Mouse (Mus musculus): ENCODE measurements around the gene Tbx3. TPM values are rescaled to one million over a fixed set of nuclear protein-coding genes. Genes with fewer than 3 reads are reported as not detected.
A peak's percentile ranks its signal among the peaks of the same experiment; 100 is the strongest.

Gene Tbx3
- polyA plus RNA-seq (2015; fragmentation: Nextera tagmentation; extraction: Ambion mirVana), result 30.6 and 42.6 TPM in 2 replicates

DNA sequence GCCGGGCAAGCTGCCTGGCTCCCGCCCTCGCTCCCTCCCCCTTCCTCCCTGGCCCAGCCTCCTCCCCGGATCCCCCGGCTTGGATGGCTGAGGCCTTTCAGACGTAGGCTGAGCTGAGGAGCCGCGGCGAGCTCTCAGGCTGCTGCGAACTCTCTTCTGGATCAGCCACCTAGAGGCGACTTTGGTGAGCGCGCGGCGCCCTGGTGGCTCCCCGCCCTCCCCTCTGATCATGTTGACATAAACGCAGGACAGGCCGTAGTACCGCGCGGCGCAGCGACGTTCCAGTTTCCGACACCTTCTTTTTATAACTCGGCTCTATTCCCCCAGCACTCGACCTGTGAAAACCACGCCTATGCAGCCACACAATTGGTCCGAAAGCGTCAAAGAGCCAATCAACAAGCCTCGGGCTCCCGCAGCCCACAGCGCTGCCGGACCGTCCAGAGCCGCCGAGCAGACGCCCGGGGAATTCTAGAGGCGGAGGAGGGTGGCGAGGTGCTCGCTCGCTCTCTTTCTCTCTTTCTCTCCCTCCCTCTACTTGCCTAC lies at the start of gene Tbx3:
Tbx3 (plus strand) TSS at position 104 of the 543 bp plus-strand sequence.
- Histone ChIP-seq H3K4me2 (replicated peaks; ENCODE audit: low read depth) (peak within 1 kb of the TSS; percentile 84), H3K4me3 (ENCODE audit: low read depth, low read length) (peak within 1 kb of the TSS; percentile 72), H3K27ac (ENCODE audit: low read depth, low read length) (peak within 1 kb of the TSS; percentile 96), H3K9me3 (ENCODE audit: control insufficient read depth) (no peaks in the 10 kb centered on the region), H3K36me3 (ENCODE audit: control insufficient read depth, insufficient read depth) (no peaks in the 10 kb centered on the region; the same call in 1 of the 2 replicates), H3K4me1 (replicated peaks; ENCODE audit: control insufficient read depth, insufficient read depth, low read length) (peaks cover 4% of the 10 kb centered on the region; the same call in 1 of the 2 replicates), H3K9ac (ENCODE audit: low read depth, low read length) (peak within 1 kb of the TSS; percentile 93), H3K27me3 (replicated peaks; ENCODE audit: control insufficient read depth, insufficient read depth, low read length) (peaks cover 23% of the 10 kb centered on the region; the same call in 1 of the 2 replicates)
- WGBS, result under 1% methylated on average over 43 of the region's 43 CpGs
- TF ChIP-seq CTCF (IDR thresholded peaks at IDR 0.05; ENCODE audit: low read depth), result peak; percentile 86
- peak; percentile 95 for ATAC-seq

DNA sequence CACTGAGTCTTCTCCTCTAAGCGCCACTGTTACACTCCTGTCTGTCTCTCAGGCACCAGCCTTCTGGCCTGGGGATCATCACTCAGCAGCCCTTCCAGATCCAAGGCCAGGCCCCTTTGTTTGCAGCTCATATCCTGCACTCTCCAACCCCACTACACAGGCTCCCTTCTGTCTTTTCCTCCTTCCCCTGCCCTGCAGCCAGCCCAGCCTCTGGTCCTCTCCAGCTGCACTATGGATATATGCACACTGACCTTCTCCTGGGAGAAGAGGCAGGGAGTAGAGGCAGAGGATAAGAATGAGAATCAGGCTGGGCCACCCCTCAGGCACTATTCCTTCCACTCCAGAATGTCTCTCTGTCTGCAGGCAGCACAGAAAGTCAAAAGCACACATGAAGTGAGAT lies 48.4 kb upstream of the Tbx3 start:
- no peak for ATAC-seq
- WGBS, result 78% methylated on average over 1 of the region's 1 CpGs

DNA sequence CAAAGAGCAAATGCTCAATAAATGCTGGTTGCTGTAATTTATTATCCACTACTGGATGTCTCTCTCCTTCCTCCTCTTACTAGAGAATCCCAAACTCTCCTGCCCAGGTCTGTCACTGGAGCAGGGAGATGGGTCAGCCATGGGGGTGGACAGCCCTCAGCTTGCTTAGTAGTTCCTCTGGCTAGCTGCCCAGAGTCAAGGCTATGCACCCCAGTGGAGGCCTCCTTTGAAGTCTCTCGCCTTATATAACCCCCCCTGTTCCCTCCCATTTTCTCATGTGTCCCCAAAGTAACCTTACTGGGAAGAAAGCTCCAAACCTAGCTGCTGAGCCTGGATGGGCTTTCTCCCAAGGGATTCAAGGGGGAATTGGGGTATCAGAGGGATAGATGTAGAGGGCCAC lies 45.9 kb upstream of the Tbx3 start:
- WGBS, result 42% methylated on average over 1 of the region's 1 CpGs
- Histone ChIP-seq H3K4me2 (replicated peaks; ENCODE audit: low read depth) (no peak overlapping the region), H3K27me3 (replicated peaks; ENCODE audit: control insufficient read depth, insufficient read depth, low read length) (peaks cover 14% of the 10 kb centered on the region; the same call in 1 of the 2 replicates), H3K27ac (ENCODE audit: low read depth, low read length) (no peak overlapping the region), H3K9ac (ENCODE audit: low read depth, low read length) (no peak overlapping the region), H3K4me1 (replicated peaks; ENCODE audit: control insufficient read depth, insufficient read depth, low read length) (no peaks in the 10 kb centered on the region), H3K9me3 (ENCODE audit: control insufficient read depth) (no peaks in the 10 kb centered on the region), H3K4me3 (ENCODE audit: low read depth, low read length) (no peak overlapping the region), H3K36me3 (ENCODE audit: control insufficient read depth, insufficient read depth) (no peaks in the 10 kb centered on the region)
- no peak for ATAC-seq
- no peak for TF ChIP-seq CTCF (IDR thresholded peaks at IDR 0.05; ENCODE audit: low read depth)

More for the DNA sequence above, 48.4 kb upstream of the Tbx3 start:
- no peak overlapping the region for H3K4me2 ChIP-seq (replicated peaks; ENCODE audit: low read depth)
- H3K27ac ChIP-seq (ENCODE audit: low read depth, low read length), result no peak overlapping the region
- H3K4me1 ChIP-seq (replicated peaks; ENCODE audit: control insufficient read depth, insufficient read depth, low read length), result no peaks in the 10 kb centered on the region
- no peak overlapping the region for H3K9ac ChIP-seq (ENCODE audit: low read depth, low read length)
- H3K4me3 ChIP-seq (ENCODE audit: low read depth, low read length), result no peak overlapping the region
- no peaks in the 10 kb centered on the region for H3K36me3 ChIP-seq (ENCODE audit: control insufficient read depth, insufficient read depth)
- no peak for TF ChIP-seq CTCF (IDR thresholded peaks at IDR 0.05; ENCODE audit: low read depth)
- H3K27me3 ChIP-seq (replicated peaks; ENCODE audit: control insufficient read depth, insufficient read depth, low read length), result 0 out of 2 replicates have a peak, but pooled peaks cover 14% of the 10 kb centered on the region
- H3K9me3 ChIP-seq (ENCODE audit: control insufficient read depth), result no peaks in the 10 kb centered on the region

DNA sequence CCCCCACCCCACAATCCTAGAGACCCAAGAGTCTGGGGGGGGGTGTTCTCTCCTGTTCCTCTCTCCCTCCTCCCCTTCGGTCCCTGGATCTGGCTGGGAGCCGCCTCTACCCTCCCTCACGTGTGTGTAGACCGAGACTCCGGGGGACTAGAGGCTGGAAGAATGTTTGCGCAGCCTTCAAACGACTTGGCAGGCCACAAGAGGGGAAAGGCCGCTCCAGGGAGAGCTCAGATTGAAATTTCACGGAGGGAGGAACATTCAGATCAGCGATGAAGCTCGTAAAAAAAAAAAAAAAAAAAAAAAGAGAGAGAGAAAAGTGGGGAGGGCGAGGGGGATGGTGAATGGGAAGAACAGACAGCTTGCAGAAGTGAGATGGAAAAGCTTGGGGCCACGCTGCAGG lies 44.9 kb upstream of the Tbx3 start:
- 21% methylated on average over 13 of the region's 13 CpGs for WGBS
- H3K9me3 ChIP-seq (ENCODE audit: control insufficient read depth), result no peaks in the 10 kb centered on the region
- ATAC-seq, result no peak
- H3K27me3 ChIP-seq (replicated peaks; ENCODE audit: control insufficient read depth, insufficient read depth, low read length), result peaks cover 14% of the 10 kb centered on the region; the same call in 1 of the 2 replicates
- no peak overlapping the region for H3K9ac ChIP-seq (ENCODE audit: low read depth, low read length)
- H3K27ac ChIP-seq (ENCODE audit: low read depth, low read length), result no peak overlapping the region
- no peak for TF ChIP-seq CTCF (IDR thresholded peaks at IDR 0.05; ENCODE audit: low read depth)
- H3K4me2 ChIP-seq (replicated peaks; ENCODE audit: low read depth), result no peak overlapping the region
- no peak overlapping the region for H3K4me3 ChIP-seq (ENCODE audit: low read depth, low read length)
- no peaks in the 10 kb centered on the region for H3K36me3 ChIP-seq (ENCODE audit: control insufficient read depth, insufficient read depth)
- no peaks in the 10 kb centered on the region for H3K4me1 ChIP-seq (replicated peaks; ENCODE audit: control insufficient read depth, insufficient read depth, low read length)

DNA sequence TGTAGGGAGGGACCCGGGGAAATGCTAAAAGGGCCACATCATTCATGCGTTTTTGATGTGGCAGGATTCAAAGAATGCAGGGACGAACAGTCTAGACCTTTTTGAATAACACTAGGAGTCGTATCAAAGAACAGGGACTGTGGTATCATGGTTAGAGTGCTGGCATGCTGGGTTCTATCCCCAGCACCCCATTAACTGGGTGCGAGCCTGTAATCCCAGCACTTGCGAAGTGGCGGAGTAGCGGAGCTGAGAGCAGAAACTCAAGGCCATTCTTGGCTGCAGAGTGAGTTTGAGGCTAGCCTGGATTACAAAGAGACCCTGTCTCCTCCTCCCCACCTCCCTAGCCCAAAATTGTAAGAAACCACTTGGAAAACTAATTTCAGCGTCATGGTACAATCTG lies 44.3 kb upstream of the Tbx3 start:
- no peak overlapping the region for H3K27ac ChIP-seq (ENCODE audit: low read depth, low read length)
- H3K36me3 ChIP-seq (ENCODE audit: control insufficient read depth, insufficient read depth), result no peaks in the 10 kb centered on the region
- no peak for ATAC-seq
- no peak for TF ChIP-seq CTCF (IDR thresholded peaks at IDR 0.05; ENCODE audit: low read depth)
- no peaks in the 10 kb centered on the region for H3K9me3 ChIP-seq (ENCODE audit: control insufficient read depth)
- no peak overlapping the region for H3K4me3 ChIP-seq (ENCODE audit: low read depth, low read length)
- H3K4me1 ChIP-seq (replicated peaks; ENCODE audit: control insufficient read depth, insufficient read depth, low read length), result no peaks in the 10 kb centered on the region
- no peak overlapping the region for H3K4me2 ChIP-seq (replicated peaks; ENCODE audit: low read depth)
- H3K27me3 ChIP-seq (replicated peaks; ENCODE audit: control insufficient read depth, insufficient read depth, low read length), result peaks cover 14% of the 10 kb centered on the region; the same call in 1 of the 2 replicates
- no peak overlapping the region for H3K9ac ChIP-seq (ENCODE audit: low read depth, low read length)
- WGBS, result 65% methylated on average over 9 of the region's 9 CpGs

DNA sequence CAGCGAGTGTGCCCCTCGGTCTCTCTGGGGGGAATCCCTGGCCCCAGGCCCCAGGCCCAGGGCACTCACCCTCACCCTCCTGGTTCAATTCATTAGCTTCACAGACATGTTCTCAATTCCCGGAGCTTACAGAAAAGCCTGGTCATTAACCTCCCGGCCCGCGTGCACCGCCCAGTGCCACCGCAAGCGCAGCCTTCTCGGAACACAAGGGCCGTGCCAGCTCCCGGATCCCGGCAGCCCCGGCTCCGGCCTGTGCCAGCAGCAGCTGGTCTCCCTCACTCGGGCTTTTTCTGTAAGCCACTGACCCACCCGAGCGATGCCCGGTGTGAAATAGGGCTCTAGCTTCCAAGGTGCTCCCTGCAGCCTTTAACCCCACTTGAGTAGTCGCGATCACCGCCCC lies 43.8 kb upstream of the Tbx3 start:
- TF ChIP-seq CTCF (IDR thresholded peaks at IDR 0.05; ENCODE audit: low read depth), result no peak
- H3K4me3 ChIP-seq (ENCODE audit: low read depth, low read length), result no peak overlapping the region

More for the DNA sequence above, 43.8 kb upstream of the Tbx3 start:
- Histone ChIP-seq H3K27ac (ENCODE audit: low read depth, low read length) (no peak overlapping the region), H3K36me3 (ENCODE audit: control insufficient read depth, insufficient read depth) (no peaks in the 10 kb centered on the region), H3K4me1 (replicated peaks; ENCODE audit: control insufficient read depth, insufficient read depth, low read length) (no peaks in the 10 kb centered on the region), H3K4me2 (replicated peaks; ENCODE audit: low read depth) (no peak overlapping the region), H3K9me3 (ENCODE audit: control insufficient read depth) (no peaks in the 10 kb centered on the region), H3K9ac (ENCODE audit: low read depth, low read length) (no peak overlapping the region), H3K27me3 (replicated peaks; ENCODE audit: control insufficient read depth, insufficient read depth, low read length) (peaks cover 14% of the 10 kb centered on the region; the same call in 1 of the 2 replicates)
- 38% methylated on average over 22 of the region's 22 CpGs for WGBS
- ATAC-seq, result no peak
